Mouse (Mus musculus): ENCODE results near the gene Polr3f. TPM values are rescaled to one million over a fixed set of nuclear protein-coding genes. Genes with fewer than 3 reads are reported as not detected.

The Polr3f gene
- polyA plus RNA-seq (2014; fragmentation: Illumina TruSeq; extraction: RNeasy Lipid Tissue Mini Kit (QIAGEN cat#74804); ENCODE audit: low read depth, low replicate concordance) = 13.5 TPM

DNA sequence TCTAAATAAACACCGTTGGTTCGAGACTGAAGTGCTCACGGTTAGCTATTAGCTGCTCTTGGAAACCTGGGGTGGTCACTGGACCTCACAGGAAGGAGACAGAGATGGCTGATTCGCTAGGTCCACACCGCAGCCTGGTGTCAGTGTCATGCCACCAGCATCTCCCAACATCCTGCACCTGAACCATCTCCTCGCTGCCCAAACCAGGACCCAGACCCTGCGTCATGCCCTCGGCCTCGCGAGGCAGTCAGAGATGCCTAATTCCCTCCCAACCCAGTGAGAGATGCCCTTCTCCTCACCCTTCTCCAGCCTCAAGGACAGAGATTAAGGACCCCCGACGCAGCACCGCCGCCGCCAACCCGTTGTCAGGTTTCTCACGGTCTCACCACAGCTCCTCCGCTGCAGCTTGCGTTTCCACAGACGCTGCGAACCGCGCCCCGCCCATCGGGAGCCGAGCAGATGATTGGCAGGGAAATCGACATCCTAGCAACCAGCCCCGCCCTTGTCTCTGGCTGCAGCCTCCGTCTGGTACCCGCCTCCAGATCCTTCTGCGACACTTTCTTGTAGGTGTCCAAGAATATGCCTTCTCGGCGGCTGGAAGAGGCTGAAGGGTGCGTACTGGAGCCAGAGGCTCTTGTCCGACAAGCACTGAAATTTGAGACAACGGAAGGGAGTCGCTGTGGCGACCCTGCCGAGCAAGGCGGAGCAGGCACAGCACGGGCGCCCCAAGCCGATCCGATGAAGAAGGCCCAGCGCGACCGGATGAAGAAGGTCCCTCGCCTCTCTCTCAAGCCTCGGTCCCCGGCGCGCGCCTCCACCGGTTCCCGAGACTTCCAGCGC, at the start of gene Polr3f, which contains the start of gene Dzank1:
Gene Polr3f, plus strand, starts transcription at position 738 of the 840 bp plus-strand sequence.
Gene Dzank1, minus strand, starts transcription at position 434 of the 840 bp plus-strand sequence.

DNA sequence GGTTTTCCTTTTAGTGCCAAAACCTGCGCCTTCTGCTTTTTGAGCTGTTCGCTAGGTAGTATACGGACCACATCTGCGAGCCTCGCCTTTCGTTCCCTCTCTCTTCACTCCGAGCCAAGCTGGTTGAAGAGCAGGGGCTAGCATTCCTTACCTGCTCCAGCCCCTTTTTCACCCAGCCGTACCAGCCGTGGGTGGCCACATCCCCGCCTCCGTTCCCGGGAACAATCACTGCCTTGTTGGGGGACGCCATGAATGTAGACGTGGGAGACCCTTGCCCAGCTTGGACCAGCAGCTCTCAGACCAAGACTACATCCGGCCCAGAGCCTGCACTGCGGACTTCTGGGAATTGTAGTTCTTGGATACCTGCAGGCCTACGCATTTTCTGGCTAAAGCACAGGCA, 23.0 kb downstream of the Polr3f start, which contains the start of gene Rbbp9:
Gene Rbbp9, minus strand, starts transcription at position 341 of the 400 bp plus-strand sequence.

DNA sequence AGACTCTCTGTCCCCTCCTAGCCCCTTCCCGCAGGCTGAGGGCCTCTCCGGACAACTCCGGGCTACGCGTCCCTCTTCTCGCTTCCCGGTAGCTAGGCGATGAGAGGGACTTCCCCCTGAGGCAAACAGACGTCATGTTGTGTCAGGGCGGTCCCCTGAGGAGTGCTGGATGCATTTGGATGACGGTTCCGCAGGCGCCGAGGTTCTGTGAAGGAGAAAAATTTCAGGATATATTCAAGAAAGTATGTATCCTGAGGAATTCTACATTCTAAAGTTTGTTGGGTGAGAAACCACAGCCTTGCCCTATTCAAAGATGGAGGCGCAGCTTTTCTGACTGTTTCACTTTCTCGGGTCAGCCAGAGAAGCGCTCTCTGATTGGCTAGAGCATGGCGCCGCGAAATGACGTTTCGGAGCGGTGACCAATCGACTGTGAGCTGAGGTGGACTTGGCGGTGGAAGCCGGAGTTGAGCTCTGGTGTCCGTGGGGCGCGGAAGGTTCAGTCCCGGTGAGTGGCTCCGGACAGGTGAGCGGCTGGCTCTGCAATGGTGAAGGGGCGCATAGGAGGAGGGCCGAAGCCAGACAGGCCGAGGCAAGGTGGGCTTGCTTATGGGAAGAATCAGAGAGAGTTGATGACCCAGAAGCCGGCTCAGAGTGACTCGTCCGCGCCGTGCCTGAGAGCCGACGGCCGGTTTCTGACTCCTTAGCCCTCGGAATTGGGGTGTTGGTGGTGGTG, 28.5 kb downstream of the Polr3f start, which contains the start of gene Sec23b:
Gene Sec23b, plus strand, starts transcription at position 410 of the 733 bp plus-strand sequence.

Other genes with a start within 250 kb of the Polr3f start
- gene Ovol2, start 195.6 kb upstream of the Polr3f start, polyA plus RNA-seq (2014; fragmentation: Illumina TruSeq; extraction: RNeasy Lipid Tissue Mini Kit (QIAGEN cat#74804); ENCODE audit: low read depth, low replicate concordance) = not detected
- 5.1 TPM for gene Kat14, start 158.7 kb upstream of the Polr3f start, polyA plus RNA-seq (2014; fragmentation: Illumina TruSeq; extraction: RNeasy Lipid Tissue Mini Kit (QIAGEN cat#74804); ENCODE audit: low read depth, low replicate concordance)
- 1.8 TPM for gene Pet117, start 158.7 kb upstream of the Polr3f start, polyA plus RNA-seq (2014; fragmentation: Illumina TruSeq; extraction: RNeasy Lipid Tissue Mini Kit (QIAGEN cat#74804); ENCODE audit: low read depth, low replicate concordance)
- 0.29 TPM for gene Dzank1, start 304 bp upstream of the Polr3f start, polyA plus RNA-seq (2014; fragmentation: Illumina TruSeq; extraction: RNeasy Lipid Tissue Mini Kit (QIAGEN cat#74804); ENCODE audit: low read depth, low replicate concordance)
- 48.8 TPM for gene Rbbp9, start 23.2 kb downstream of the Polr3f start, polyA plus RNA-seq (2014; fragmentation: Illumina TruSeq; extraction: RNeasy Lipid Tissue Mini Kit (QIAGEN cat#74804); ENCODE audit: low read depth, low replicate concordance)
- gene Sec23b, start 28.5 kb downstream of the Polr3f start, polyA plus RNA-seq (2014; fragmentation: Illumina TruSeq; extraction: RNeasy Lipid Tissue Mini Kit (QIAGEN cat#74804); ENCODE audit: low read depth, low replicate concordance) = 51.8 TPM
- 21.0 TPM for gene Smim26, start 66.3 kb downstream of the Polr3f start, polyA plus RNA-seq (2014; fragmentation: Illumina TruSeq; extraction: RNeasy Lipid Tissue Mini Kit (QIAGEN cat#74804); ENCODE audit: low read depth, low replicate concordance)
- gene Dtd1, start 72.2 kb downstream of the Polr3f start, polyA plus RNA-seq (2014; fragmentation: Illumina TruSeq; extraction: RNeasy Lipid Tissue Mini Kit (QIAGEN cat#74804); ENCODE audit: low read depth, low replicate concordance) = 10.1 TPM

All from liver, adult 10 weeks (tissue).